Mouse (Mus musculus): ENCODE results near the gene Fam3c.

Gene Fam3c

GRCm38 (mm10) chr6:22351551-22351950, 4.5 kb downstream of the Fam3c start:
- DNase-seq = no peak

- DNase-seq = no peak
These were observed 5.8 kb downstream of the Fam3c start for GRCm38 (mm10) chr6:22350239-22350571.

GRCm38 (mm10) chr6:22349531-22350238, 6.4 kb downstream of the Fam3c start:
- no peak for DNase-seq

- no peak for DNase-seq
These were observed 7.1 kb downstream of the Fam3c start for GRCm38 (mm10) chr6:22348975-22349374.

GRCm38 (mm10) chr6:22348130-22348529, 7.9 kb downstream of the Fam3c start:
- DNase-seq = no peak

- DNase-seq = no peak
These were observed 8.7 kb downstream of the Fam3c start for GRCm38 (mm10) chr6:22347132-22347902.

- DNase-seq = no peak
These were observed 11.6 kb downstream of the Fam3c start for GRCm38 (mm10) chr6:22344443-22344842.

- DNase-seq = no peak
These were observed 12.3 kb downstream of the Fam3c start for GRCm38 (mm10) chr6:22343706-22344105.

- DNase-seq = no peak
These were observed 12.8 kb downstream of the Fam3c start for GRCm38 (mm10) chr6:22343292-22343691.

GRCm38 (mm10) chr6:22340779-22341178, 15.3 kb downstream of the Fam3c start:
- DNase-seq = no peak

GRCm38 (mm10) chr6:22339763-22340542, 16.1 kb downstream of the Fam3c start:
- no peak for DNase-seq

- no peak for DNase-seq
These were observed 23.5 kb downstream of the Fam3c start for GRCm38 (mm10) chr6:22332548-22332947.

- no peak for DNase-seq
These were observed 25.7 kb downstream of the Fam3c start for GRCm38 (mm10) chr6:22330169-22330960.

- no peak for DNase-seq
These were observed 28.1 kb downstream of the Fam3c start for GRCm38 (mm10) chr6:22327931-22328330.

GRCm38 (mm10) chr6:22327091-22327490, 29.0 kb downstream of the Fam3c start:
- DNase-seq = no peak

- no peak for DNase-seq
These were observed 29.8 kb downstream of the Fam3c start for GRCm38 (mm10) chr6:22326289-22326688.

GRCm38 (mm10) chr6:22325364-22326072, 30.5 kb downstream of the Fam3c start:
- peak; percentile 91 for DNase-seq

GRCm38 (mm10) chr6:22298059-22298458, 58.0 kb downstream of the Fam3c start:
- DNase-seq = no peak

GRCm38 (mm10) chr6:22297028-22297427, 59.0 kb downstream of the Fam3c start:
- DNase-seq = no peak

GRCm38 (mm10) chr6:22293922-22294321, 62.1 kb downstream of the Fam3c start:
- no peak for DNase-seq

- no peak for DNase-seq
These were observed 64.0 kb downstream of the Fam3c start for GRCm38 (mm10) chr6:22292056-22292455.

- no peak for DNase-seq
These were observed 65.3 kb downstream of the Fam3c start for GRCm38 (mm10) chr6:22290790-22291189.

Measured in right cerebral cortex, postnatal 4 days (tissue).